Mouse (Mus musculus) kidney, embryonic 14.5 days (tissue): ENCODE results near the gene Spatc1l. TPM values are rescaled to one million over a fixed set of nuclear protein-coding genes. Genes with fewer than 3 reads are reported as not detected.

Experiments used
- ATAC-seq: fragments of 200-750 bp; cut with Nextera tagmentation; 2 replicates; pipeline ENCODE4 v1.8.0; 2017; ENCODE audit warnings: moderate number of reproducible peaks, mild to moderate bottlenecking, moderate TSS enrichment, moderate library complexity; ENCODE audit not compliant: low FRiP score, low TSS enrichment
- H3K27ac ChIP-seq: fragments of 300-500 bp; sonication (generic); 2 replicates; pipeline ENCODE4 v1.5.1; 2014; ENCODE audit warnings: low read depth, mild to moderate bottlenecking, low read length, moderate library complexity, mixed read lengths
- H3K27me3 ChIP-seq: fragments of 300-500 bp; sonication (generic); 2 replicates; pipeline ENCODE4 v1.6.1; 2014; ENCODE audit warnings: mild to moderate bottlenecking, low read length; ENCODE audit not compliant: control insufficient read depth, insufficient read depth
- H3K36me3 ChIP-seq: fragments of 300-500 bp; sonication (generic); 2 replicates; pipeline ENCODE4 v1.6.1; 2014; ENCODE audit warnings: low read length, mixed read lengths; ENCODE audit not compliant: control insufficient read depth, insufficient read depth
- H3K4me1 ChIP-seq: fragments of 300-500 bp; sonication (generic); 2 replicates; pipeline ENCODE4 v1.6.1; 2014; ENCODE audit warnings: low read length, mixed read lengths; ENCODE audit not compliant: control insufficient read depth, insufficient read depth
- H3K4me2 ChIP-seq: fragments of 300-500 bp; sonication (generic); replicated peaks from 2 replicates; pipeline ENCODE4 v1.6.1; 2014; ENCODE audit warnings: low read depth, mild to moderate bottlenecking, low read length
- H3K4me3 ChIP-seq: fragments of 300-500 bp; sonication (generic); 2 replicates; pipeline ENCODE4 v1.5.1; 2014; ENCODE audit warnings: mild to moderate bottlenecking, low read length
- H3K9ac ChIP-seq: fragments of 300-500 bp; sonication (generic); 2 replicates; pipeline ENCODE4 v1.6.1; 2014; ENCODE audit warnings: low read depth, mild to moderate bottlenecking, low read length, moderate library complexity
- H3K9me3 ChIP-seq: fragments of 300-500 bp; sonication (generic); 2 replicates; pipeline ENCODE4 v1.6.1; 2016; ENCODE audit warnings: low read length; ENCODE audit not compliant: control insufficient read depth
- WGBS: fragments of 180-500 bp; shearing (Covaris S2); extraction: QIAGEN DNeasy Blood & Tissue Kit; methylation state at CpG from one replicate; pipeline ENCODE4 v1.1.7; 2014; 5-methylcytosine and 5-hydroxymethylcytosine counted together
- polyA plus RNA-seq: library from polyadenylated mRNA; unstranded; fragments of >200 nt; fragmentation: Nextera tagmentation; extraction: Ambion mirVana; gene quantifications from 2 replicates; pipeline ENCODE4 v1.2.1, GENCODE M21; 2014

The Spatc1l gene
- polyA plus RNA-seq: not detected in 2 replicates

DNA sequence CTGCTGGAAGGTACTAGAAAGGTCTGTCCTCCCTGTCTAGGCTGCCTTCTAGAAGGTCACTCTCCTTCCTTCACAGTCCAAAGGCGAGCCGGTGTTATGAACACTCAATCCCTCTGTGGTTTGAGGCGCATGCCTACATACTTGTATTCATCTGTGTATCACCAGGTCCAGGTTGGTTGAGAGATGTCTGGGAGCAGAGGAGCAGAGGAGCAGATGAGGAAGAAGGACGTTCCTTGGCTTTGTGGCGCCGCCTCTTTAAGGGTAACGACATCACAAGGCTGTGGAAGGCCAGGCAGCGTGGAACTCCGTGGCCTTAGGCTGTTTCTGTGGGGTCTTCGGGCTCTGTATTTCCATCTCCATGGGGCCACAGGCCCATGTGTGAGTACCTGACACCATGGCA lies at the start of gene Spatc1l:
Spatc1l (plus strand) TSS at position 301 of the 400 bp plus-strand sequence.
- H3K27me3 ChIP-seq: no peaks in the 10 kb centered on the region
- no peaks in the 10 kb centered on the region for H3K36me3 ChIP-seq
- 89% methylated on average over 10 of the region's 10 CpGs for WGBS
- H3K27ac ChIP-seq: no peak within 1 kb of the TSS
- ATAC-seq: no peak
- H3K4me3 ChIP-seq: no peak within 1 kb of the TSS
- H3K4me2 ChIP-seq: no peak within 1 kb of the TSS
- H3K4me1 ChIP-seq: no peaks in the 10 kb centered on the region
- no peak within 1 kb of the TSS for H3K9ac ChIP-seq
- no peaks in the 10 kb centered on the region for H3K9me3 ChIP-seq

- ATAC-seq: peak; percentile 90
- Histone ChIP-seq H3K27me3 (no peaks in the 10 kb centered on the region), H3K4me2 (no peak overlapping the region), H3K4me1 (no peaks in the 10 kb centered on the region), H3K4me3 (no peak overlapping the region), H3K27ac (no peak overlapping the region), H3K36me3 (peaks cover 48% of the 10 kb centered on the region), H3K9ac (no peak overlapping the region), H3K9me3 (peaks cover under 1% of the 10 kb centered on the region; the same call in 1 of the 2 replicates)
- WGBS: 45% methylated on average over 5 of the region's 5 CpGs
Observed at GRCm38 (mm10) chr10:76512965-76513583, 49.0 kb upstream of the Spatc1l start.

DNA sequence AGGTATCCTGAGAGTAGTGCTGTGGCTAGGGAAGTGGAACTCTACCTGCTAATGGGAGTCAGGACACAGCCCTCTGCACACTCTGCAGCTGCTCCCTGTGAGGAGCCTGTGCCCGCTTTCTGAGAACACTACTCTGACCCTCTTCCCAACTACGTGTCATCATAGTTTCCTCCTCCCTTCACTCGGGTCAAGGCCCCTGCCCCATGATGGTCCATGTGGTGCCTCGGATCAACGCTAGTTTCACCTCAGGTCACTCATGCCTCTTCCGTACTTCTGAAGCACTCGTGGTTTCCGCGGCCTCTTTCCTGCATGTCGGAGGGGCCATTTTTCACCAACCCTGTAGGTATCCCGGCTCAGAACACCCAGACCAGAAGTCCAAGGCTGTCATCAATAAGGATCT lies 31.1 kb upstream of the Spatc1l start:
- no peaks in the 10 kb centered on the region for H3K27me3 ChIP-seq
- peak; percentile 58; the same call in 1 of the 2 replicates for ATAC-seq
- H3K36me3 ChIP-seq: peaks cover 22% of the 10 kb centered on the region
- H3K9ac ChIP-seq: peak overlapping the region; percentile 51
- peak overlapping the region; percentile 70 for H3K4me3 ChIP-seq
- under 1% methylated on average over 11 of the region's 11 CpGs for WGBS
- no peaks in the 10 kb centered on the region for H3K9me3 ChIP-seq
- H3K27ac ChIP-seq: no peak overlapping the region
- H3K4me1 ChIP-seq: no peaks in the 10 kb centered on the region; the same call in 1 of the 2 replicates
- peak overlapping the region; percentile 90 for H3K4me2 ChIP-seq

GRCm38 (mm10) chr10:76531375-76531774 lies 30.7 kb upstream of the Spatc1l start, which contains the start of gene Lss:
TSS of gene Lss (plus strand) at chr10:76531588.
- Histone ChIP-seq H3K4me3 (peak within 1 kb of the TSS; percentile 70), H3K4me2 (peak within 1 kb of the TSS; percentile 90), H3K9ac (peak within 1 kb of the TSS; percentile 66), H3K4me1 (no peaks in the 10 kb centered on the region; the same call in 1 of the 2 replicates), H3K27ac (peak within 1 kb of the TSS; percentile 65; the same call in 1 of the 2 replicates), H3K36me3 (peaks cover 26% of the 10 kb centered on the region), H3K27me3 (no peaks in the 10 kb centered on the region), H3K9me3 (no peaks in the 10 kb centered on the region)
- WGBS: 0% methylated on average over 36 of the region's 37 CpGs
- peak; percentile 100 for ATAC-seq

DNA sequence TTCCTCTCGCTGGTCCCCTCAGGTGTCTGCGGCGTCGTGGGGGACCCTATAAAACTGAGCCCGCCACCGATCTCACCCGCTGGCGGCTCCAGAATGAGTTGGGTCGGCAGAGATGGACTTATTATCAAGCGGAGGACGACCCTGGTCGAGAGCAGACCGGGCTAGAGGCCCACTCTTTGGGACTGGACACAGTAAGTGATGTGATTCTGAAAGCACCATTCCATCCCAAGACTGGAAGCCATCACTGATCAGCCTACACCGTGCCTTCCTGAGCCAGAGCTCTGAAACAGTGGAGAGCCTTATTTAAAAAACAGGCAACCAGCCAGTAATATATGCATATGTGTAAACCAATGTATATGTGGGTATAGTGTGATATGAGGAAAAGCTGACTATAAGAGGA lies 30.2 kb upstream of the Spatc1l start:
- Histone ChIP-seq H3K4me2 (peak overlapping the region; percentile 90), H3K9me3 (no peaks in the 10 kb centered on the region), H3K4me3 (peak overlapping the region; percentile 70), H3K4me1 (no peaks in the 10 kb centered on the region; the same call in 1 of the 2 replicates), H3K36me3 (peaks cover 31% of the 10 kb centered on the region), H3K27me3 (no peaks in the 10 kb centered on the region), H3K9ac (peak overlapping the region; percentile 66), H3K27ac (peak overlapping the region; percentile 65; the same call in 1 of the 2 replicates)
- WGBS: 1% methylated on average over 14 of the region's 14 CpGs
- ATAC-seq: peak; percentile 8; the same call in 1 of the 2 replicates

DNA sequence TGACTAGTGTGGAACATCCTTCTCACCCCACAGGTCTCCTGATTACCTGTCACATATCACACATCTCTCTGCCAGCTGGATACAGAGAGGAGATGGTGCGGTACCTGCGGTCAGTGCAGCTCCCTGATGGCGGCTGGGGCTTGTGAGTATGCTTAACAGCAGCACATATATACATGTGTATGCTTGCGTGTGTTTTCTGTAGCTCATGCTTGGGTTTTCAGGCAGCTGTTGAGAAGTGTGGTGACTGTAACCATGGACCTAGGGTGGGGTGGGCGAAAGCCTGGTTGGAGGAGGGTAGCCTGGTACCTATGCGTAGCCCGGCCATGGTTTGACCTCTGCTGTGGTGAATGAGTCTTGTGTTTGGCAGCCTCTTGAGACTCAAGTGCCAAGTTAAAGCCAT lies 26.5 kb upstream of the Spatc1l start:
- H3K27ac ChIP-seq: no peak overlapping the region
- no peak overlapping the region for H3K4me2 ChIP-seq
- no peak overlapping the region for H3K4me3 ChIP-seq
- H3K27me3 ChIP-seq: no peaks in the 10 kb centered on the region
- H3K4me1 ChIP-seq: no peaks in the 10 kb centered on the region; the same call in 1 of the 2 replicates
- ATAC-seq: no peak
- no peak overlapping the region for H3K9ac ChIP-seq
- no peaks in the 10 kb centered on the region for H3K9me3 ChIP-seq
- WGBS: 97% methylated on average over 7 of the region's 7 CpGs
- peaks cover 65% of the 10 kb centered on the region for H3K36me3 ChIP-seq

DNA sequence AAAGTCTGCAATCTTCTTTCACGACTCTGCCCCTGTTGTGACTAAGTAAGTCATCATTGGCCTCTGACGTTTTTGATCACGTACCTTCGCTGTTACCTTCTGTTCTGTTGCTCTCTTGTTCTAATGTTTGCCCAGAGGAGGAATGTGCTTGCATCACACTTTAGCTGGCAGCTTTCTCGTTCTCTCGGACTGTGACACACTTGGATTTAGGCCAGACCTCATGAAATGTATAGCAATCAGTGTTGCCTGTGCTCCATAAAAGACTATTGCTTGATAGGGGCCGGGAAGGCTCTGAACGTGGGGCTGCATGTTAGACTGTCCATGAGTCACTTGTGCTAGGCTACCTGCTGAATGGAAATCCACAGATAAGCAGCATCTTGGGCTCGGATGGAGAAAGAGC lies 24.5 kb upstream of the Spatc1l start:
- H3K4me3 ChIP-seq: no peak overlapping the region
- no peaks in the 10 kb centered on the region for H3K27me3 ChIP-seq
- H3K4me2 ChIP-seq: no peak overlapping the region
- ATAC-seq: no peak
- peaks cover 83% of the 10 kb centered on the region for H3K36me3 ChIP-seq
- WGBS: 87% methylated on average over 9 of the region's 9 CpGs
- H3K9ac ChIP-seq: no peak overlapping the region
- H3K4me1 ChIP-seq: no peaks in the 10 kb centered on the region
- no peaks in the 10 kb centered on the region for H3K9me3 ChIP-seq
- no peak overlapping the region for H3K27ac ChIP-seq

- Histone ChIP-seq H3K27ac (no peak overlapping the region), H3K4me3 (no peak overlapping the region), H3K9me3 (no peaks in the 10 kb centered on the region), H3K36me3 (peaks cover 78% of the 10 kb centered on the region), H3K9ac (no peak overlapping the region), H3K4me2 (no peak overlapping the region), H3K27me3 (no peaks in the 10 kb centered on the region), H3K4me1 (no peaks in the 10 kb centered on the region)
- no peak for ATAC-seq
- WGBS: 95% methylated on average over 11 of the region's 11 CpGs
Observed at GRCm38 (mm10) chr10:76541336-76542085, 20.6 kb upstream of the Spatc1l start.
